Mouse (Mus musculus): ENCODE data around the gene Zhx3. TPM values are rescaled to one million over a fixed set of nuclear protein-coding genes. Genes with fewer than 3 reads are reported as not detected.
A peak's percentile ranks its signal among the peaks of the same experiment; 100 is the strongest.

The Zhx3 gene
- total RNA-seq, 2 experiments from 2014 or later, result 71.5 to 73.3 TPM

GRCm38 (mm10) chr2:160731117-160731838 lies 141.5 kb downstream of the Zhx3 start, which contains the start of gene Plcg1:
Plcg1 (plus strand) TSS chr2:160731300.
- peak; percentile 75 to 84 for DNase-seq (ENCODE audit: low spot score in 2 of 2)

GRCm38 (mm10) chr2:160730797-160731116 lies 142.0 kb downstream of the Zhx3 start:
- peak in 1 of 2 experiments; percentile 5 for DNase-seq (ENCODE audit: low spot score in 2 of 2)

- DNase-seq (ENCODE audit: low spot score in 2 of 2), result peak in 1 of 2 experiments; percentile 2
These were observed 142.7 kb downstream of the Zhx3 start for GRCm38 (mm10) chr2:160729851-160730796.

- no peak for DNase-seq (ENCODE audit: low spot score in 2 of 2)
These were observed 143.4 kb downstream of the Zhx3 start for GRCm38 (mm10) chr2:160729436-160729835.

GRCm38 (mm10) chr2:160728972-160729371 lies 143.8 kb downstream of the Zhx3 start:
- no peak for DNase-seq (ENCODE audit: low spot score in 2 of 2)

- no peak for DNase-seq (ENCODE audit: low spot score in 2 of 2)
These were observed 146.6 kb downstream of the Zhx3 start for GRCm38 (mm10) chr2:160725877-160726864.

GRCm38 (mm10) chr2:160724536-160724935 lies 148.3 kb downstream of the Zhx3 start:
- no peak for DNase-seq (ENCODE audit: low spot score in 2 of 2)

- DNase-seq (ENCODE audit: low spot score in 2 of 2), result no peak
These were observed 149.0 kb downstream of the Zhx3 start for GRCm38 (mm10) chr2:160723613-160724375.

- DNase-seq (ENCODE audit: low spot score in 2 of 2), result no peak
These were observed 150.1 kb downstream of the Zhx3 start for GRCm38 (mm10) chr2:160722714-160723113.

GRCm38 (mm10) chr2:160718811-160719210 lies 154.0 kb downstream of the Zhx3 start:
- DNase-seq (ENCODE audit: low spot score in 2 of 2), result no peak

GRCm38 (mm10) chr2:160717269-160717668 lies 155.5 kb downstream of the Zhx3 start:
- DNase-seq (ENCODE audit: low spot score in 2 of 2), result no peak

GRCm38 (mm10) chr2:160715463-160716030 lies 157.3 kb downstream of the Zhx3 start:
- DNase-seq (ENCODE audit: low spot score in 2 of 2), result no peak

GRCm38 (mm10) chr2:160707673-160708072 lies 165.1 kb downstream of the Zhx3 start:
- DNase-seq (ENCODE audit: low spot score in 2 of 2), result no peak

- DNase-seq (ENCODE audit: low spot score in 2 of 2), result no peak
These were observed 170.0 kb downstream of the Zhx3 start for GRCm38 (mm10) chr2:160702824-160703223.

GRCm38 (mm10) chr2:160701603-160702002 lies 171.2 kb downstream of the Zhx3 start:
- no peak for DNase-seq (ENCODE audit: low spot score in 2 of 2)

GRCm38 (mm10) chr2:160700271-160700670 lies 172.5 kb downstream of the Zhx3 start:
- no peak for DNase-seq (ENCODE audit: low spot score in 2 of 2)

All from adrenal gland, postnatal 4 days (tissue).